Mouse (Mus musculus) MEL (cell line): ENCODE results near the gene Clrn1. TPM values are rescaled to one million over a fixed set of nuclear protein-coding genes. Genes with fewer than 3 reads are reported as not detected.

Experiments
- DNase-seq: peaks from one replicate; pipeline ENCODE4 v3.0.0; 2011; ENCODE audit warnings: low read depth, low spot score
- H3K27ac ChIP-seq: 2 replicates; pipeline ENCODE4 v1.5.1; 2012; ENCODE audit warnings: low read depth, mild to moderate bottlenecking, control low read depth, low read length, moderate library complexity; ENCODE audit not compliant: control insufficient read depth
- H3K27me3 ChIP-seq, 2 experiments: fragments of 150-350 bp in 1 of 2; sonication (generic) in 1 of 2; 2 replicates each; pipeline ENCODE4 v1.6.1; 2012; ENCODE audit warnings: low read length in 2 of 2, mild to moderate bottlenecking in 2 of 2, improper control_type of control experiment in 1 of 2, moderate library complexity in 1 of 2; ENCODE audit not compliant: insufficient read depth in 2 of 2, control insufficient read depth in 1 of 2
- H3K36me3 ChIP-seq, 2 experiments: 2 replicates each; pipeline ENCODE4 v1.6.1; 2012 to 2014; ENCODE audit warnings: low read length in 2 of 2, improper control_type of control experiment in 1 of 2, inconsistent platforms in 1 of 2, mild to moderate bottlenecking in 1 of 2; ENCODE audit not compliant: insufficient read depth in 2 of 2, control insufficient read depth in 1 of 2
- H3K4me1 ChIP-seq, 2 experiments: fragments of 150-350 bp in 1 of 2; sonication (generic) in 1 of 2; 2 replicates each; pipeline ENCODE4 v1.6.1; 2012; ENCODE audit warnings: low read length in 2 of 2, improper control_type of control experiment in 1 of 2, mild to moderate bottlenecking in 1 of 2; ENCODE audit not compliant: insufficient read depth in 2 of 2, control insufficient read depth in 1 of 2
- H3K4me3 ChIP-seq, 2 experiments: fragments of 150-350 bp in 1 of 2; sonication (generic) in 1 of 2; 2 replicates each; pipeline ENCODE4 v1.5.1; 2012; ENCODE audit warnings: low read depth in 2 of 2, low read length in 2 of 2, mild to moderate bottlenecking in 2 of 2, moderate library complexity in 2 of 2, control low read depth in 1 of 2, improper control_type of control experiment in 1 of 2; ENCODE audit not compliant: control insufficient read depth in 1 of 2, insufficient read depth in 1 of 2
- H3K79me2 ChIP-seq: 2 replicates; pipeline ENCODE4 v1.6.1; 2012; ENCODE audit warnings: mild to moderate bottlenecking, low read length, moderate library complexity; ENCODE audit not compliant: control insufficient read depth, poor library complexity, insufficient read depth
- H3K9ac ChIP-seq: 2 replicates; pipeline ENCODE4 v1.6.1; 2012; ENCODE audit warnings: low read depth, mild to moderate bottlenecking, control low read depth, low read length, moderate library complexity; ENCODE audit not compliant: control insufficient read depth, poor library complexity, severe bottlenecking
- H3K9me3 ChIP-seq: fragments of 150-350 bp; sonication (generic); replicated peaks from 2 replicates; pipeline ENCODE4 v1.6.1; 2012; ENCODE audit warnings: mild to moderate bottlenecking, low read length, improper control_type of control experiment, moderate library complexity; ENCODE audit not compliant: insufficient read depth
- BHLHE40 ChIP-seq: IDR thresholded peaks from 2 replicates; pipeline ENCODE4 v1.6.1; 2012; ENCODE audit warnings: low read depth, mild to moderate bottlenecking, inconsistent platforms, low read length, improper control_type of control experiment, borderline replicate concordance
- CHD1 ChIP-seq: IDR thresholded peaks from 2 replicates; pipeline ENCODE4 v1.6.1; 2012; ENCODE audit warnings: low read depth, mild to moderate bottlenecking, inconsistent platforms, low read length, improper control_type of control experiment
- CTCF ChIP-seq, 3 experiments: IDR thresholded peaks in 2 of 3; conservative IDR thresholded peaks in 1 of 3; 2 replicates each; pipeline ENCODE4 v1.5.1; 2011 to 2012; ENCODE audit warnings: low read length in 3 of 3, low read depth in 2 of 3, mild to moderate bottlenecking in 2 of 3, improper control_type of control experiment in 1 of 3, inconsistent platforms in 1 of 3, mixed read lengths in 1 of 3, moderate library complexity in 1 of 3; ENCODE audit not compliant: control insufficient read depth in 1 of 3, insufficient read depth in 1 of 3, poor library complexity in 1 of 3, severe bottlenecking in 1 of 3
- ETS1 ChIP-seq: IDR thresholded peaks from 2 replicates; pipeline ENCODE4 v1.6.1; 2012; ENCODE audit warnings: low read depth, mild to moderate bottlenecking, inconsistent platforms, low read length, improper control_type of control experiment, moderate library complexity
- GABPA ChIP-seq: IDR thresholded peaks from 2 replicates; pipeline ENCODE4 v1.6.1; 2012; ENCODE audit warnings: low read depth, mild to moderate bottlenecking, inconsistent platforms, low read length, improper control_type of control experiment, moderate library complexity
- GATA1 ChIP-seq: IDR thresholded peaks from 2 replicates; pipeline ENCODE4 v1.6.1; 2011; ENCODE audit warnings: low read depth, low read length, improper control_type of control experiment
- HCFC1 ChIP-seq: IDR thresholded peaks from 2 replicates; pipeline ENCODE4 v1.6.1; 2012; ENCODE audit warnings: low read depth, mild to moderate bottlenecking, inconsistent platforms, low read length, improper control_type of control experiment, moderate library complexity
- JUND ChIP-seq: IDR thresholded peaks from 2 replicates; pipeline ENCODE4 v1.6.1; 2011; ENCODE audit warnings: low read depth, mild to moderate bottlenecking, improper control_type of control experiment, low read length
- MAFK ChIP-seq: IDR thresholded peaks from 2 replicates; pipeline ENCODE4 v1.6.1; 2011; ENCODE audit warnings: low read depth, mild to moderate bottlenecking, low read length, improper control_type of control experiment, borderline replicate concordance
- MAX ChIP-seq: IDR thresholded peaks from 2 replicates; pipeline ENCODE4 v1.6.1; 2011; ENCODE audit warnings: low read length, improper control_type of control experiment
- MYC ChIP-seq: IDR thresholded peaks from 2 replicates; pipeline ENCODE4 v1.6.1; 2011; ENCODE audit warnings: low read depth, mild to moderate bottlenecking, low read length, improper control_type of control experiment, moderate library complexity
- NELFE ChIP-seq: IDR thresholded peaks from 2 replicates; pipeline ENCODE4 v1.6.1; 2011; ENCODE audit warnings: low read depth, low read length, improper control_type of control experiment
- POLR2A ChIP-seq, 2 experiments: IDR thresholded peaks; 2 replicates each; pipeline ENCODE4 v1.6.1; 2011 to 2012; ENCODE audit warnings: low read length in 2 of 2, mild to moderate bottlenecking in 2 of 2, control low read depth in 1 of 2, improper control_type of control experiment in 1 of 2, low read depth in 1 of 2, moderate library complexity in 1 of 2; ENCODE audit not compliant: control insufficient read depth in 1 of 2, insufficient read depth in 1 of 2, poor library complexity in 1 of 2
- POLR2AphosphoS2 ChIP-seq: IDR thresholded peaks from 2 replicates; pipeline ENCODE4 v1.6.1; 2011; ENCODE audit warnings: low read length, improper control_type of control experiment
- POLR2AphosphoS5 ChIP-seq: IDR thresholded peaks from 2 replicates; pipeline ENCODE4 v1.6.1; 2012; ENCODE audit warnings: low read depth, borderline replicate concordance, mild to moderate bottlenecking, inconsistent platforms, low read length, moderate library complexity, mixed read lengths
- RAD21 ChIP-seq: IDR thresholded peaks from 2 replicates; pipeline ENCODE4 v1.6.1; 2011; ENCODE audit warnings: mild to moderate bottlenecking, low read depth, low read length, improper control_type of control experiment
- RCOR1 ChIP-seq: IDR thresholded peaks from 2 replicates; pipeline ENCODE4 v1.6.1; 2012; ENCODE audit warnings: low read depth, mild to moderate bottlenecking, inconsistent platforms, low read length, improper control_type of control experiment
- SIN3A ChIP-seq: IDR thresholded peaks from 2 replicates; pipeline ENCODE4 v1.6.1; 2012; ENCODE audit warnings: low read length, improper control_type of control experiment, inconsistent platforms
- SMC3 ChIP-seq: IDR thresholded peaks from 2 replicates; pipeline ENCODE4 v1.6.1; 2011; ENCODE audit warnings: low read depth, low read length, improper control_type of control experiment
- TCF12 ChIP-seq: IDR thresholded peaks from 2 replicates; pipeline ENCODE4 v1.6.1; 2014; ENCODE audit warnings: low read depth, mild to moderate bottlenecking, inconsistent platforms, low read length, improper control_type of control experiment, moderate library complexity
- UBTF ChIP-seq: IDR thresholded peaks from 2 replicates; pipeline ENCODE4 v1.6.1; 2012; ENCODE audit warnings: low read depth, mild to moderate bottlenecking, inconsistent platforms, low read length, improper control_type of control experiment, moderate library complexity, borderline replicate concordance; ENCODE audit not compliant: insufficient read depth
- USF1 ChIP-seq: IDR thresholded peaks from 2 replicates; pipeline ENCODE4 v1.6.1; 2014; ENCODE audit warnings: low read depth, mild to moderate bottlenecking, inconsistent platforms, low read length, improper control_type of control experiment, moderate library complexity
- USF2 ChIP-seq, 2 experiments: IDR thresholded peaks; 2 replicates each; pipeline ENCODE4 v1.6.1; 2011 to 2012; ENCODE audit warnings: improper control_type of control experiment in 2 of 2, low read length in 2 of 2, borderline replicate concordance in 1 of 2, inconsistent platforms in 1 of 2, low read depth in 1 of 2, mild to moderate bottlenecking in 1 of 2; ENCODE audit not compliant: insufficient read depth in 1 of 2
- ZC3H11A ChIP-seq: IDR thresholded peaks from 2 replicates; pipeline ENCODE4 v1.6.1; 2012; ENCODE audit warnings: low read depth, mild to moderate bottlenecking, inconsistent platforms, low read length, improper control_type of control experiment
- ZKSCAN1 ChIP-seq: IDR thresholded peaks from 2 replicates; pipeline ENCODE4 v1.6.1; 2012; ENCODE audit warnings: low read depth, mild to moderate bottlenecking, inconsistent platforms, low read length, improper control_type of control experiment, moderate library complexity
- ZMIZ1 ChIP-seq: IDR thresholded peaks from 2 replicates; pipeline ENCODE4 v1.6.1; 2012; ENCODE audit warnings: low read depth, mild to moderate bottlenecking, inconsistent platforms, low read length, improper control_type of control experiment, moderate library complexity
- polyA plus RNA-seq, 2 experiments: library from polyadenylated mRNA; stranded (reverse) in 1 of 2; unstranded in 1 of 2; fragments of >175 nt in 1 of 2; fragments of >200 nt in 1 of 2; gene quantifications; 2 replicates each; pipeline versions ENCODE4 v1.2.1 to v1.2.4; 2012; ENCODE audit warnings: low replicate concordance in 2 of 2, low read depth in 1 of 2; ENCODE audit not compliant: insufficient read length in 2 of 2, insufficient read depth in 1 of 2, missing spikeins in 1 of 2
- total RNA-seq: library from RNA; depleted of rRNA; stranded (reverse); fragments of 300-350 nt; gene quantifications from 2 replicates; pipeline ENCODE4 v1.2.3, GENCODE M21; 2012

The Clrn1 gene
- total and polyA plus RNA-seq, 3 experiments: not detected

- no peaks in the 10 kb centered on the region for H3K4me1 ChIP-seq
- no peak overlapping the region for H3K9ac ChIP-seq
- peaks cover 0 to 2% of the 10 kb centered on the region in 2 experiments; a peak in 3 of 4 replicates for H3K27me3 ChIP-seq
- H3K27ac ChIP-seq: no peak overlapping the region
- H3K4me3 ChIP-seq: no peak overlapping the region
- no peaks in the 10 kb centered on the region for H3K79me2 ChIP-seq
- TF ChIP-seq MYC (no peak), SMC3 (no peak), ZKSCAN1 (no peak), SIN3A (no peak)
- DNase-seq: no peak
- no peaks in the 10 kb centered on the region for H3K9me3 ChIP-seq
- H3K36me3 ChIP-seq: no peaks in the 10 kb centered on the region
Measured at GRCm38 (mm10) chr3:58817337-58817736, 67.8 kb downstream of the Clrn1 start.

DNA sequence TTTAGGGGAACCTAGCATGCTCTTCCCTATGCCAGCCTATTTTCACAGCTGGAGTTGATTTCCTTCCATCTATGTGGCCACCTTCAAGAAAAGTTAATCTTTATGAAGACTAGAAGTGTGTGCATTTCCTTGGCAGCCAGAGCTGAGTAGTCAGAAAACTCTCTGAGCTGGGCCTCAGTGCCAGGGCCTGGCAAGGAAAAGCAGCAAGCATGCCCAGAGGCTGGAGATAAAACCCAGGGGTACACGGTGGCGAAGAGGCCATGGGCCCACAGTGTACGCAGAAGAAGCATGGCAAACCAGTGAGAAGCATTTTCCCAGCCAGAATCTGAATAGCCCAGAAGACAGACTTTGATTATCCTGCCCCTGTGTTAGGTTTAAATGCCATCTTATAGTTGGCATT is 70.9 kb downstream of the Clrn1 start:
- no peak overlapping the region for H3K27ac ChIP-seq
- no peak for TF ChIP-seq POLR2A (IDR thresholded peaks at IDR 0.05; ENCODE audit: control insufficient read depth in 1 of 2, insufficient read depth in 1 of 2, low read depth in 1 of 2, low read length in 2 of 2, poor library complexity in 1 of 2)
- TF ChIP-seq USF1: no peak
- no peak for TF ChIP-seq ZMIZ1
- no peak for TF ChIP-seq CTCF (IDR thresholded peaks at IDR 0.05 in 2 of 3, conservative IDR thresholded peaks at IDR 0.05 in 1 of 3; ENCODE audit: control insufficient read depth in 1 of 3, insufficient read depth in 1 of 3, low read depth in 2 of 3, low read length in 3 of 3, poor library complexity in 1 of 3, severe bottlenecking in 1 of 3)
- no peak for TF ChIP-seq TCF12
- no peak for TF ChIP-seq MAFK
- TF ChIP-seq ZC3H11A: no peak
- H3K27me3 ChIP-seq: peaks cover 2 to 6% of the 10 kb centered on the region in 2 experiments
- no peaks in the 10 kb centered on the region for H3K36me3 ChIP-seq
- DNase-seq: no peak
- H3K9ac ChIP-seq: no peak overlapping the region
- H3K4me1 ChIP-seq: no peaks in the 10 kb centered on the region
- no peaks in the 10 kb centered on the region for H3K79me2 ChIP-seq
- H3K4me3 ChIP-seq: no peak overlapping the region
- no peaks in the 10 kb centered on the region for H3K9me3 ChIP-seq

- Histone ChIP-seq H3K9ac (no peak overlapping the region), H3K79me2 (no peaks in the 10 kb centered on the region), H3K4me1 (no peaks in the 10 kb centered on the region), H3K36me3 (no peaks in the 10 kb centered on the region), H3K27me3 (peaks cover 2 to 9% of the 10 kb centered on the region in 2 experiments), H3K27ac (no peak overlapping the region), H3K4me3 (no peak overlapping the region), H3K9me3 (no peaks in the 10 kb centered on the region)
- no peak for DNase-seq
- TF ChIP-seq BHLHE40 (no peak), ZC3H11A (no peak), GATA1 (no peak), CHD1 (no peak), MYC (no peak), ZMIZ1 (no peak), MAFK (no peak), JUND (no peak), ETS1 (no peak), USF2 (IDR thresholded peaks at IDR 0.05; ENCODE audit: borderline replicate concordance in 1 of 2, insufficient read depth in 1 of 2, low read depth in 1 of 2, low read length in 2 of 2) (no peak), NELFE (no peak), RAD21 (no peak), UBTF (no peak), RCOR1 (no peak), POLR2AphosphoS5 (no peak), MAX (no peak), POLR2AphosphoS2 (no peak), GABPA (no peak), HCFC1 (no peak)
- TF ChIP-seq, all 39 proteins: peak for 0
Measured at GRCm38 (mm10) chr3:58810353-58810752, 74.8 kb downstream of the Clrn1 start.
